ENCODE assay signal across 8 mouse cellular contexts in the genomic region with DNA sequence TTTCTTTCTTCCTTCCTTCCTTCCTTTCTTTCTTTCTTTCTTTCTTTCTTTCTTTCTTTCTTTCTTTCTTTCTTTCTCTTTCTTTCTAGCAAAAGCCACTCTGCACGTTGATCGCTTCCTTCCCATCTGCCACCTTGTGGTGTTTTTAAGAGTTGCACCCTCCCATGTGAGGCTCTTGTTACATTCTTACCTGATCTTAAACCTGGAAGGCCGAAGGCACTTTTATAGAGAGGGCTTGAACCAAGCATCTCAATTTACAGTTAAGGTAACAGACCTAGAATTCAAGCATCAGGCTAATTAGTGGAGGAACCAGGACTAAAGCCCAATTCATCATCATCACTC. TPM values are rescaled to one million over a fixed set of nuclear protein-coding genes. Genes with fewer than 3 reads are reported as not detected.
DNase-seq lines count a peak whose midpoint lies in the region; ATAC-seq and TF ChIP-seq lines count a peak whose summit lies in the region.

No protein-coding gene starts in this region.

- peaks cover 19 to 22% of the 10 kb centered on the region in 2 experiments for H3K4me1 ChIP-seq in ES-E14 (ENCODE audit: control insufficient read depth in 2 of 2, insufficient read depth in 2 of 2, low read length in 2 of 2, poor library complexity in 1 of 2)
- no peaks in the 10 kb centered on the region for H3K4me1 ChIP-seq in liver, adult 2 months (ENCODE audit: control insufficient read depth, insufficient read depth, low read length)

- no peak overlapping the region for H3K4me3 ChIP-seq in ES-E14 (ENCODE audit: insufficient read depth in 1 of 2, low read depth in 1 of 2, low read length in 2 of 2, poor library complexity in 1 of 2, severe bottlenecking in 1 of 2)
- H3K4me3 ChIP-seq in liver, adult 2 months (ENCODE audit: insufficient read depth, low read depth, low read length), result peak overlapping the region; percentile 3; the same call in 1 of the 2 replicates

- TF ChIP-seq POLR2A in liver, adult 2 months (IDR thresholded peaks at IDR 0.05; ENCODE audit: extremely low read depth, insufficient read depth, low read length), result no peak

- 0 out of 2 replicates have a peak, but pooled peaks have one; percentile 42 for ATAC-seq in monocyte, adult 5-6 weeks (replicated peaks; ENCODE audit: insufficient number of reproducible peaks, low FRiP score, low TSS enrichment, poor library complexity, severe bottlenecking)

- H3K36me3 ChIP-seq in ES-E14 (ENCODE audit: control insufficient read depth, insufficient read depth, low read length, poor library complexity, severe bottlenecking), result no peaks in the 10 kb centered on the region
- no peaks in the 10 kb centered on the region for H3K36me3 ChIP-seq in liver, adult 2 months (ENCODE audit: control insufficient read depth, insufficient read depth, low read length)

- WGBS in liver, adult 2 months, result 34% methylated on average over 3 of the region's 3 CpGs

- no peaks in the 10 kb centered on the region for H3K9me3 ChIP-seq in ES-E14 (ENCODE audit: control insufficient read depth, insufficient read depth, low read depth, low read length)

- in situ Hi-C loops in ES-E14 (cut with MboI; ENCODE audit: low sequenced_read_pairs in 2 of 2, unreplicated experiment in 2 of 2), result no loop called here

- peak; percentile 88 for DNase-seq in 3T3-L1 (ENCODE audit: low read depth, low spot score)
- peak; percentile 75 for DNase-seq in ES-E14 (ENCODE audit: low read depth, low spot score)
- peak; percentile 90 to 93 for DNase-seq in cerebellum, postnatal 10 days
- peak; percentile 60 for DNase-seq in gastrocnemius, postnatal 10 days
- DNase-seq in kidney, adult 18-20 months, result peak; percentile 77
- DNase-seq in liver, adult 2 months (ENCODE audit: extremely low read depth, low read depth, low spot score), result peak; percentile 65
- DNase-seq in thymus, postnatal 0 days (ENCODE audit: low spot score), result peak; percentile 77

- no peaks in the 10 kb centered on the region for H3K79me2 ChIP-seq in liver, adult 2 months (ENCODE audit: control insufficient read depth, insufficient read depth, low read length)

- H3K9ac ChIP-seq in ES-E14 (ENCODE audit: insufficient read depth, low read depth, low read length, poor library complexity, severe bottlenecking), result peak overlapping the region; percentile 35; the same call in 1 of the 2 replicates
- H3K9ac ChIP-seq in liver, adult 2 months (ENCODE audit: low read depth, low read length), result no peak overlapping the region; the same call in 1 of the 2 replicates

- peak overlapping the region; percentile 50; the same call in 1 of the 2 replicates for H3K27ac ChIP-seq in ES-E14 (ENCODE audit: insufficient read depth, low read depth, low read length, poor library complexity, severe bottlenecking)
- H3K27ac ChIP-seq in liver, adult 2 months (replicated peaks; ENCODE audit: insufficient read depth, low read depth, low read length), result no peak overlapping the region

- H3K27me3 ChIP-seq in liver, adult 2 months (ENCODE audit: control insufficient read depth, insufficient read depth, low read length), result no peaks in the 10 kb centered on the region

- peak; percentile 52 for TF ChIP-seq CTCF in liver, adult 2 months (IDR thresholded peaks at IDR 0.05; ENCODE audit: low read depth, low read length)

TF ChIP-seq in ES-E14, 5 proteins besides CTCF, POLR2A, EP300 and RAD21:
- TF ChIP-seq ZC3H11A (IDR thresholded peaks at IDR 0.05; ENCODE audit: borderline replicate concordance, low read depth, low read length), result 0 out of 2 replicates have a peak, but pooled peaks have one; percentile 22
- no peak for TF ChIP-seq MAFK (IDR thresholded peaks at IDR 0.05; ENCODE audit: insufficient read depth, low read depth, low read length)

RNA-seq across cellular contexts. Expression of a gene that starts 7.9 kb away (rescaled TPM):
- 80.1 and 99.8 TPM in 2 replicates for total RNA-seq in ES-E14 (2012; rRNA removed)
- total RNA-seq in gastrocnemius, postnatal 10 days (2021), result 10 to 100 TPM; 32.2 to 33.2 TPM
- total RNA-seq in liver, adult 2 months (2014; rRNA removed), result 44.0 and 44.5 TPM in 2 replicates
- polyA plus RNA-seq in liver, adult 2 months (2012; rRNA removed), result 60.9 and 61.9 TPM in 2 replicates
- total RNA-seq in monocyte, adult 5-6 weeks (2017), result 59.4 to 101 TPM (median 76.2 TPM) in 3 replicates
- polyA plus RNA-seq in thymus, postnatal 0 days (2015; fragmentation: Nextera tagmentation; extraction: Ambion mirVana), result 158 and 174 TPM in 2 replicates

RNA-seq across cellular contexts. Expression of a gene that starts 24.6 kb away (rescaled TPM):
- 122 and 139 TPM in 2 replicates for total RNA-seq in ES-E14 (2012; rRNA removed)
- 10 to 100 TPM; 17.1 to 20.5 TPM for total RNA-seq in gastrocnemius, postnatal 10 days (2021)
- 0.20 TPM in 1 of 2 replicates, not detected in the other for total RNA-seq in liver, adult 2 months (2014; rRNA removed)
- 0.11 and 0.33 TPM in 2 replicates for polyA plus RNA-seq in liver, adult 2 months (2012; rRNA removed)
- 5.1 to 7.5 TPM (median 5.7 TPM) in 3 replicates for total RNA-seq in monocyte, adult 5-6 weeks (2017)
- 34.5 and 37.3 TPM in 2 replicates for polyA plus RNA-seq in thymus, postnatal 0 days (2015; fragmentation: Nextera tagmentation; extraction: Ambion mirVana)
